In the genomic region with DNA sequence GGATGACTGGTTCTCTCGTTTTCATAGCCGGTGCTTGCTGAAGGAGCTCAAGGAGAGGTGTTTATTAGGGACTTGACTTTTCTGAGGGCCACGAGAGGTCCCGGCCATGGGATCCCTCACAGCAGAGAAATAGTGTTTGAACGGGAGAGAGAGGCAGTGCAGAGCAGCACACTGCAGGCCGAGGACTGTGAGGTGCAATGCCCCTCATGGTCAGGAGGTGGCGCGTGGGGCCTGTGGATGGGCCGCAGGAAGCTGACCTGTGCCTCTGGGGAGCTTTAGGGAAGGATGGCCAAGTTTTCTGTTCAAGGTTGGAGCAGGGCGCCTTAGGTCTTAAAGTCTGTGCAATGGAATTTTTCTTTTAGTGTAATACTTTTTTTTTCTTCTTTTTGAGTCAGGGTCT, we compare ENCODE assay signal across 9 mouse cellular contexts. TPM values are rescaled to one million over a fixed set of nuclear protein-coding genes. Genes with fewer than 3 reads are reported as not detected.
DNase-seq lines count a peak whose midpoint lies in the region; TF ChIP-seq lines count a peak whose summit lies in the region.
"Had no signal": no experiment of that assay in that cellular context is flagged by ENCODE, and none has a peak within 500 bp of the region (broad histone marks: within the 10 kb centered on the region; RNA-seq: fewer than 3 reads in every experiment).

No protein-coding gene starts in this region.

- intact Hi-C loops in heart, postnatal 14 days (cut with DNase I): loop anchor here (10.0 kb wide), 2 partner anchors 345 to 2005 kb away; no protein-coding TSS in a partner anchor

- DNase-seq in right cerebral cortex, adult 18-20 months: peak; percentile 51
- no peak for DNase-seq in right cerebral cortex, postnatal 25 days
- DNase-seq in adrenal gland, postnatal 36 days: peak; percentile 79 to 86
- DNase-seq in heart, postnatal 14 days: peak; percentile 80 to 82
- DNase-seq in lung, adult 18-20 months: peak; percentile 43 to 44
- DNase-seq in right cerebral cortex, postnatal 14 days: peak; percentile 69
- DNase-seq in frontal cortex, postnatal 14 days (ENCODE audit: low spot score in 2 of 2): no peak

- no peak for TF ChIP-seq POLR2A in embryonic fibroblast, embryonic 13.5 days (IDR thresholded peaks at IDR 0.05; ENCODE audit: low read depth, low read length)

- no peak overlapping the region for H3K27ac ChIP-seq in embryonic fibroblast, embryonic 13.5 days (ENCODE audit: insufficient read depth, low read length)
- H3K27ac ChIP-seq: macrophage had no signal

- peak; percentile 88 for TF ChIP-seq CTCF in embryonic fibroblast, embryonic 13.5 days (IDR thresholded peaks at IDR 0.05; ENCODE audit: borderline replicate concordance, insufficient read depth, low read length)

- H3K4me3 ChIP-seq in embryonic fibroblast, embryonic 13.5 days (ENCODE audit: insufficient read depth, low read length): no peak overlapping the region

- H3K4me1 ChIP-seq in embryonic fibroblast, embryonic 13.5 days (ENCODE audit: control insufficient read depth, insufficient read depth, low read length): no peaks in the 10 kb centered on the region

RNA-seq across cellular contexts. Expression of gene Tbc1d22a, which starts 25.5 kb away (rescaled TPM):
- 10 to 100 TPM; 28.9 to 35.6 TPM for total RNA-seq in adrenal gland, postnatal 36 days (2021)
- 11.4 and 12.8 TPM in 2 replicates for polyA plus RNA-seq in embryonic fibroblast, embryonic 13.5 days (2011; ENCODE audit: insufficient read length, low read depth, missing spikeins)
- total RNA-seq in heart, postnatal 14 days (2021): 10 to 100 TPM; 18.6 to 21.1 TPM

RNA-seq across cellular contexts. Expression of gene Cerk, which starts 53.9 kb away (rescaled TPM):
- 10 to 100 TPM; 27.1 to 74.2 TPM for total RNA-seq in adrenal gland, postnatal 36 days (2021)
- 9.6 and 10.7 TPM in 2 replicates for polyA plus RNA-seq in embryonic fibroblast, embryonic 13.5 days (2011; ENCODE audit: insufficient read length, low read depth, missing spikeins)
- 10 to 100 TPM; 32.8 to 39.2 TPM for total RNA-seq in heart, postnatal 14 days (2021)

Comparison
In these comparisons a context has a peak if more than half of its experiments do, and no peak if none do; other contexts are left out.
1. DNase-seq: peak in right cerebral cortex, adult 18-20 months (single experiment), adrenal gland, postnatal 36 days (2 of 2), heart, postnatal 14 days (2 of 2), lung, adult 18-20 months (2 of 2) and right cerebral cortex, postnatal 14 days (single experiment); none in right cerebral cortex, postnatal 25 days (single experiment) and frontal cortex, postnatal 14 days (0 of 2).